Mouse (Mus musculus): ENCODE measurements around the gene 1700016H13Rik.

1700016H13Rik gene

GRCm38 (mm10) chr5:103673611-103674010, 17.8 kb upstream of the 1700016H13Rik start:
- DNase-seq (ENCODE audit: low read depth, low spot score): no peak

- no peak for DNase-seq (ENCODE audit: low read depth, low spot score)
These were observed 16.0 kb upstream of the 1700016H13Rik start for GRCm38 (mm10) chr5:103671858-103672257.

- no peak for DNase-seq (ENCODE audit: low read depth, low spot score)
These were observed 10.1 kb upstream of the 1700016H13Rik start for GRCm38 (mm10) chr5:103665876-103666275.

GRCm38 (mm10) chr5:103664932-103665331, 9.1 kb upstream of the 1700016H13Rik start:
- no peak for DNase-seq (ENCODE audit: low read depth, low spot score)

DNA sequence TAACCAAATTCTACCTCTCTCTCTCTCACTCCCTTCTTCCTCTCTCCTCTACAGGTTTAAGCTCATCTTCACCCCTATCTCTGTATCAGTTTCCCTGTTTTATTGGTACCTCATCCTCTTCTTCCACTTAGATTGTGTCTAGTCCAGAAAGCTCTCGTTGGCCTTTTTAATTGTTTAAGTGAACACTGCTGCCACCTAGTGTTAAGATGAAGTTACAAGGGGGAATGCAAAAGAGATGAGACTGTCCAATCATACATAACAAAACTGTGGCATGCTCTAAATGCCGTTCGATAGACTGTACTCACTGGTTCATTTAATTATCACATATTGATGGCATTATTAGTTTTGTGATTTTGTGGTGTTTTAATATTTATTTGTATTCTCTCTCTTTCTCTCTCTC, 3.8 kb upstream of the 1700016H13Rik start:
- DNase-seq (ENCODE audit: low read depth, low spot score): peak; percentile 74

GRCm38 (mm10) chr5:103658921-103659320, 3.1 kb upstream of the 1700016H13Rik start:
- peak; percentile 27 for DNase-seq (ENCODE audit: low read depth, low spot score)

DNA sequence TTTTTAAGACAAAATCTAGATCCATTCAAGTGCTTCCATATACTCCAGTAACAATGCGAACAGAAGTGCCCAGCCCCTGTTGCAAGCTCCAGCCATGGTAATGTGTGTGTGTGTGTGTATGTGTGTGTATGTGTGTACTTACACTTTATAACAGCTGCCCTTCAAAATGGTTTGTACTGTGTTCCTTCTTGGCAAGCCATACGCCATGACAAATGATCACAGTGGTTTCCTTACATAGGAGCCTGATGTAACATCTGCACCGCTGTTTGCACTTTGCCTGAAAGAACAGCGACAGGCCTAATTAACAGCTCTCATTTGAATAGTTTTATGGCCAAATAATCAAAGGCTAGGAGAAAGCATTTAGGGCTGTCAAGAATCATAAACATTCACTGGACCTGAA, 1.0 kb downstream of the 1700016H13Rik start:
- no peak for DNase-seq (ENCODE audit: low read depth, low spot score)

DNA sequence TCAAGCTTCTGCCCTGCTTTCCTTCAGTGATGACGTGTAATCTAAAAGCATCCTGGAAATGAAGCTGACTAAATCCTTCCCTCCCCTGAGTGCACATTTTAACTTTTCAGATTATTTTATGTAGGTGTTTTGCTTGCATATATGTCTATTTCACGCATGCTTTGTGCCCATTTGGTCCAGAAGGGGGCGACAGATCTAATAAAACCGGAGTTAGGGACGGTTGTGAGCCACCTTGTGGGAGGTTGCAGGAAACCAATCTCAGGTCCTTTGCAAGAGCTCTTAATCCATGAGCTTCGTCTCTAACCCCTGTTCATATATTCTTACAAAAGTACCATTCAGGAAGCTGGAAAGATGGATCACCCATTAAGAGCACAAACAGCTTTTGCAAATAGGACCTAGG, 1.6 kb downstream of the 1700016H13Rik start:
- peak; percentile 73 for DNase-seq (ENCODE audit: low read depth, low spot score)

- DNase-seq (ENCODE audit: low read depth, low spot score): no peak
These were observed 8.5 kb downstream of the 1700016H13Rik start for GRCm38 (mm10) chr5:103647320-103647719.

DNA sequence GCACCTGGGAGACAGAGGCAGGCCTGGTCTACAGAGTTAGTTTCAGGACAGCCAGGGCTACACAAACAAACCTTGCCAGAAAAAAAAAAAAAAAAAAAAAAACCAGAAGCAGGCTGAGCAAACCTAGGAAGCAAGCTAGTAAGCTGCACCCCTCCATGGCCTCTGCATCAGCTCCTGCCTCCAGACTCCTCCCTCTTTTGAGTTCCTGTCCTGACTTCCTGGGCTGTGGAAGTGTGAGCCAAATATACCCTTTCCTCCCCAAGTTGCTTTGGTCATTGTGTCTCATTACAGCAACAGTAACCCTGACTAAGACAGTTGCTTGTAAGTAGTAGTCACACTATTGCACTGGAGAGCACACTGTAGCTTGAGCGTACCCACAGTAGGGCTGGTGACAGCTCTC, 11.6 kb downstream of the 1700016H13Rik start:
- no peak for DNase-seq (ENCODE audit: low read depth, low spot score)

DNA sequence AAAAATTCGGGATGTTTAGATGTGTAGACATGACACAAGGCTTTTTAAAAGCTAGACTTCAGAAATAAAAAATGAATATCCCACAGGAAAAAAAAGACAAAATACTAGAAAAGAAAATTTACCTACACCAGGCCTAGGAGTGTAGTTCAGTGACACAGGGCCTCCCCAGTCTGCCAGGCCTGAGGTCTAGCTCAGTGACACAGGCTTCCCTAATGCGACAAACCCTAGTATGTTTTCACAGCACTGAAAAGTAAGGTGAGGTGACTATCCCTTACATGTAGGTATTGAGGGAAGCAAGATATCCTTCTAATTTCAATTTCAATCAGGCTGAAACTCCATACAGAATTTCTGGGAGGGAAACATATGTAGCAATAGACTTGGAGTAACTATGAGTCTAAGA, 18.6 kb downstream of the 1700016H13Rik start:
- no peak for DNase-seq (ENCODE audit: low read depth, low spot score)

GRCm38 (mm10) chr5:103629854-103630580, 25.8 kb downstream of the 1700016H13Rik start:
- DNase-seq (ENCODE audit: low read depth, low spot score): no peak

DNA sequence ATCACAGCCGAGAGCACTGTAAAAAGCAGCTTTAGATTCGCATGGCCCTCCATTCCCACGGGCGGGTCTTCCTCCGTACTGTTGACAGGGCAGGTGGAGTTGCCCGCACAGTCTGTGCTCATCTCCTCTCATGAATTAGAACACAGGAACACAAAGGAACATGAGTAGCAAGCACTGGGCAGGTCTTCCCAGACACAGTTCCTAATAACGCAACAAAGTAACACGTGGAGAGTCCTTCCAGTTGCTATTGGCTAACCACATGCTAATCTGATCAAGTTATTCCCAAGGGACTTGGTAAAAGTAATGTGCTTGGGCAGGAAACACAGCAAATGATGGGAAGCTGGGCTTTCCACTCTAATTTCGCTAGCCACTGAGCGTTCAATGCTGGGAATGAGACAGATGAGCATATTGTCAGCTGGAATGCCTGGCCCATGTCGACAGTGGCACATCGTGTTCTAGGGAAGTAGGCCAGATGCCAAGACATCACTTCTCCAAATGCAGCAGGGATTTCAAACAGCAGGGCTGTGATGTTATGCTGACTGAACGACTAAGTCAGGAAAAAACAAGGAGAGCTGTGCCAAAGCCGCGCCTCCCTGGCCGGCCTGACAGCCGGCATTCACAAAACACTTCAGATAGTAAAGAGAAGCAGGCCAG, 26.6 kb downstream of the 1700016H13Rik start, which contains the start of gene Slc10a6:
TSS of gene Slc10a6 (minus strand) at position 293 of the 654 bp plus-strand sequence.
- DNase-seq (ENCODE audit: low read depth, low spot score): no peak

DNA sequence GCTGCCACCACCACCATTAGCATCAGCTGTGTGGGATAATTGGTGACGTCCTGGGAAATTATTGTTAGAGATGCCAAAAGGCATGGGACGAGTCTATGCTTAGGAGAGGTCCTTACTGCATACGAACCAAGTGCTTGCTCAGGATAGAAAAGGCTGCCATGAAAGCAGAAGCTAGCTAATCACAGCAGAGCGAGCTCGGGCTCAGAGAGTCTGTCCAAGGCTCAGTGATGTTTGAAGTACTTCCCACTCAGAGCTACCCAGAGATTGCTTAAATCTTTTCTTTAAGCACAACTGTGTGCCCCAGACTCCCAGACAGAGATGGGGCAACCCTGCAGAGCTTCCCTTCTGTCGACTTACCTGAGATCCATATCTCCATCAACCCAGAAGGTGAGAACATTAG, 27.3 kb downstream of the 1700016H13Rik start:
- no peak for DNase-seq (ENCODE audit: low read depth, low spot score)

GRCm38 (mm10) chr5:103624831-103625230, 31.0 kb downstream of the 1700016H13Rik start:
- DNase-seq (ENCODE audit: low read depth, low spot score): no peak

- no peak for DNase-seq (ENCODE audit: low read depth, low spot score)
These were observed 33.5 kb downstream of the 1700016H13Rik start for GRCm38 (mm10) chr5:103622321-103622720.

GRCm38 (mm10) chr5:103620301-103620973, 35.4 kb downstream of the 1700016H13Rik start:
- DNase-seq (ENCODE audit: low read depth, low spot score): no peak

DNA sequence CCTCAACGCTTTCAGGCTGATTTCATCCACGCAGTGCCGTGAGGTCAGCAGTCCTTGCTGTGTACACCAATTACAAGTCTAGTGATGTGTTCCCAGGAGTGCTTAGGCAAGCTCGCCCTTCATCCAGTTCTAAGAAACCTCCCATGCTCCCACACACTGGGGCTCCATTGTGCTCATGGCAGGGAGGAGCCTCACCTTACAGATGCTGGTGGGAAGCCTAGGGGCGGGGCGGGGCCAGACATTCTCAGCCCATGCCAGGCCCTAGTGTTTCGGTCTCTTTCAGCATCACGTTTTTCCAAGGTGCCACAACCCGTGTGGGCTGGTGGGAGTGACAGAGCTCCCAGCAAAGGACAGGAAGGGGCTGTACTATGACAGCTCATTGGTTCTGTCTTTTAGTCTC, 38.6 kb downstream of the 1700016H13Rik start:
- DNase-seq (ENCODE audit: low read depth, low spot score): no peak

- DNase-seq (ENCODE audit: low read depth, low spot score): no peak
These were observed 41.5 kb downstream of the 1700016H13Rik start for GRCm38 (mm10) chr5:103614356-103614755.

GRCm38 (mm10) chr5:103612316-103612715, 43.5 kb downstream of the 1700016H13Rik start:
- no peak for DNase-seq (ENCODE audit: low read depth, low spot score)

DNA sequence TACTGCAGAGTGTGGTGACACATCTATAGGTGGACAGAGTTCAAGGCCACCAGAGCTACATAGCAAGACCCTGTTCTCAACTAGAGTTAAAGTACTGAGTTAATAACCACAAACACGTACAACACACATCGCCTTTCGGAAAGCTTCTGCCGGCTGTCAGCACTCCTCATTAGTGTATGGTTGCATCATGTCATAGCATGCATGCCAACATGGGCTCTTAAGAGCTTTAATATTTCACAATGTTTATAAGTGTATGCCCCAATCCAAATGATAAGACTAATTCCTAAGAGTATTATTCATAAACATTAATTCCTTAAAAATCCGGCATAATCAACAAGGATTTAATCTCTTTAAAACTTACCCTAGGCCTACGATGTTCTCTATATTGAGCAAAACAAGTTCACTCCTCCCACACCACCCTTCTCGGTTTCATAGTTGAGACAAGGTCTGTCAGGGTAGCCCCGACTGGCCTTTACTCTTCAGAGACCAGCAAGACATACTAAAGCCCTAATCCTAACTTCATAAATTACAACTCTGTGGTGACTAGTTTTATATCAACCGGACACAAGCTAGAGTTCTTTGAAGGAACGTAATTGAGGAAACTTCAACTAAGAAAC, 44.8 kb downstream of the 1700016H13Rik start:
- DNase-seq (ENCODE audit: low read depth, low spot score): no peak

DNA sequence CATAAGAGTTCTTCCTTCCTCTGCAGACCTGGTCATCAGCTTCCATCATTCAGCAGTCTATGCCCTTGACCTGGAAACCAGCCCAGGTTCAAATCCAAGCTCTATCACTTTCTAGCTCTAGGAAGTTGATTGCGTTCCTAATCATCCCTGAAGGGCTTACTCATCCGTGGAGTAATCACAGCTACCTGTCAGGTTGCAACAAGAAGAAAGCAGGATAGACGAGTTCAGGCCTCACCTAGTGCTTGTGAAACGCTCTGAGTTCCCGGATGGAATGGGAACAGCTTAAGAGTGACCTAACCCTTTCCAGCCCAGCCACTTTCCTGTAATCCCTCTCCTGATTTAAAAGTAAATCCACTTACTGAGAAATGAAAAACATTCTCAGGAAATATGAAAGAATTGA, 45.7 kb downstream of the 1700016H13Rik start:
- no peak for DNase-seq (ENCODE audit: low read depth, low spot score)
